Mouse (Mus musculus) lung, postnatal 0 days (tissue): Measurements from ENCODE around the gene Xcr1. TPM values are rescaled to one million over a fixed set of nuclear protein-coding genes. Genes with fewer than 3 reads are reported as not detected.

Experiments
- ATAC-seq: fragments of 200-750 bp; cut with Nextera tagmentation; 2 replicates; pipeline ENCODE4 v1.8.0; 2017; ENCODE audit warnings: moderate library complexity
- DNase-seq: peaks from one replicate; pipeline ENCODE4 v3.0.0-alpha.2; 2016; ENCODE audit warnings: low spot score
- H3K27ac ChIP-seq: fragments of 300-500 bp; sonication (generic); 2 replicates; pipeline ENCODE4 v1.5.1; 2014; ENCODE audit warnings: antibody characterized with exemption, mild to moderate bottlenecking, low read length, mixed read lengths
- H3K27me3 ChIP-seq: fragments of 300-500 bp; sonication (generic); replicated peaks from 2 replicates; pipeline ENCODE4 v1.6.1; 2014; ENCODE audit warnings: low read length, mixed read lengths; ENCODE audit not compliant: insufficient read depth
- H3K36me3 ChIP-seq: fragments of 300-500 bp; sonication (generic); 2 replicates; pipeline ENCODE4 v1.6.1; 2014; ENCODE audit warnings: low read length, mixed read lengths; ENCODE audit not compliant: insufficient read depth
- H3K4me1 ChIP-seq: fragments of 300-500 bp; sonication (generic); 2 replicates; pipeline ENCODE4 v1.6.1; 2014; ENCODE audit warnings: antibody characterized with exemption, low read depth, low read length, mixed read lengths; ENCODE audit not compliant: insufficient read depth
- H3K4me2 ChIP-seq: fragments of 300-500 bp; sonication (generic); replicated peaks from 2 replicates; pipeline ENCODE4 v1.6.1; 2014; ENCODE audit warnings: low read depth, mild to moderate bottlenecking, low read length, moderate library complexity, mixed read lengths
- H3K4me3 ChIP-seq: fragments of 300-500 bp; sonication (generic); 2 replicates; pipeline ENCODE4 v1.5.1; 2014; ENCODE audit warnings: low read depth, low read length
- H3K9ac ChIP-seq: fragments of 300-500 bp; sonication (generic); replicated peaks from 2 replicates; pipeline ENCODE4 v1.6.1; 2014; ENCODE audit warnings: low read depth, mild to moderate bottlenecking
- H3K9me3 ChIP-seq: fragments of 300-500 bp; sonication (generic); 2 replicates; pipeline ENCODE4 v1.6.1; 2016; ENCODE audit warnings: low read length, mixed read lengths
- CTCF ChIP-seq: IDR thresholded peaks from 2 replicates; pipeline ENCODE4 v1.5.1; 2016; ENCODE audit warnings: antibody characterized with exemption, mild to moderate bottlenecking
- EP300 ChIP-seq: IDR thresholded peaks from 2 replicates; pipeline ENCODE4 v1.6.1; 2016; ENCODE audit warnings: antibody characterized with exemption, mild to moderate bottlenecking, control low read depth
- WGBS: fragments of 180-500 bp; shearing (Covaris S2); extraction: QIAGEN DNeasy Blood & Tissue Kit; methylation state at CpG from one replicate; pipeline ENCODE4 v1.1.7; 2014; 5-methylcytosine and 5-hydroxymethylcytosine counted together
- polyA plus RNA-seq: library from polyadenylated mRNA; unstranded; fragments of >200 nt; fragmentation: Nextera tagmentation; extraction: Ambion mirVana; gene quantifications from 2 replicates; pipeline ENCODE4 v1.2.1, GENCODE M21; 2015

Gene Xcr1
- polyA plus RNA-seq, 1 experiment from 2014 or later = 0.06 TPM

- DNase-seq (no peak), ATAC-seq (no peak)
- H3K27ac ChIP-seq = no peak overlapping the region
- peaks cover 43% of the 10 kb centered on the region for H3K36me3 ChIP-seq
- no peak for TF ChIP-seq CTCF
- no peak for TF ChIP-seq EP300
- WGBS = 84% methylated on average over 2 of the region's 2 CpGs
- no peaks in the 10 kb centered on the region for H3K4me1 ChIP-seq
- no peak overlapping the region for H3K4me3 ChIP-seq
- no peak overlapping the region for H3K4me2 ChIP-seq
- no peaks in the 10 kb centered on the region for H3K27me3 ChIP-seq
- no peaks in the 10 kb centered on the region for H3K9me3 ChIP-seq
- no peak overlapping the region for H3K9ac ChIP-seq
These were observed 43.2 kb downstream of the Xcr1 start for GRCm38 (mm10) chr9:123818601-123819000.

- ATAC-seq (no peak), DNase-seq (no peak)
- WGBS = 48% methylated on average over 1 of the region's 1 CpGs
- no peak overlapping the region for H3K4me2 ChIP-seq
- H3K27ac ChIP-seq = no peak overlapping the region
- peaks cover 36% of the 10 kb centered on the region for H3K36me3 ChIP-seq
- H3K9ac ChIP-seq = no peak overlapping the region
- no peak overlapping the region for H3K4me3 ChIP-seq
- no peaks in the 10 kb centered on the region for H3K4me1 ChIP-seq
- H3K27me3 ChIP-seq = no peaks in the 10 kb centered on the region
- no peaks in the 10 kb centered on the region for H3K9me3 ChIP-seq
- TF ChIP-seq CTCF (no peak), EP300 (no peak)
These were observed 45.8 kb downstream of the Xcr1 start for GRCm38 (mm10) chr9:123815996-123816395.

GRCm38 (mm10) chr9:123815444-123815843 is 46.4 kb downstream of the Xcr1 start:
- WGBS = 79% methylated on average over 3 of the region's 3 CpGs
- ATAC-seq (no peak), DNase-seq (peak; percentile 28)
- Histone ChIP-seq H3K4me1 (no peaks in the 10 kb centered on the region), H3K27ac (no peak overlapping the region), H3K9me3 (no peaks in the 10 kb centered on the region), H3K4me2 (no peak overlapping the region), H3K9ac (no peak overlapping the region), H3K4me3 (no peak overlapping the region), H3K27me3 (no peaks in the 10 kb centered on the region), H3K36me3 (peaks cover 41% of the 10 kb centered on the region)
- TF ChIP-seq CTCF = no peak
- no peak for TF ChIP-seq EP300

- Histone ChIP-seq H3K27me3 (no peaks in the 10 kb centered on the region), H3K9me3 (no peaks in the 10 kb centered on the region), H3K9ac (no peak overlapping the region), H3K4me2 (no peak overlapping the region), H3K27ac (no peak overlapping the region), H3K4me3 (no peak overlapping the region), H3K4me1 (no peaks in the 10 kb centered on the region), H3K36me3 (peaks cover 46% of the 10 kb centered on the region)
- ATAC-seq (no peak), DNase-seq (no peak)
- TF ChIP-seq EP300 = no peak
- TF ChIP-seq CTCF = no peak
- 75% methylated on average over 4 of the region's 4 CpGs for WGBS
These were observed 47.0 kb downstream of the Xcr1 start for GRCm38 (mm10) chr9:123814821-123815220.

DNA sequence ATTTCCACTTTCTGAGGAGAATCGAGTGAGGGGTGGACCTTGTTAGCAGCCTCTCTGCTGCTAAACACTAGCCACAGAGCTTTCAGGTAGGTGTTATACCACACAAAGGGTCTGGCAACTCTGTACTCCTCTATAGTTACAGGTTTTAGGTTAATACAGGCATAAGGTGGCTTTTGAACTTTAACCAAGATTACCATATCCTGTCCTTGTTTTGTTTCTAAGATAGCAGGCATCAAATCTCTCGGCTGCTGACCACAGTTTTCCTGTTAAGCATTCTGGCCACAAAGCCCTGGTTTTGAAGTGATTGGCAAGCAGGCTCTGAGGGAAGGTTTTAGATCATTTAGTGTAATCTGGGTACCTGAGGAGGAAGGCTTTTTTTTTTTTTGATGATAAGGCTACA is 47.5 kb downstream of the Xcr1 start:
- no peaks in the 10 kb centered on the region for H3K27me3 ChIP-seq
- no peaks in the 10 kb centered on the region for H3K9me3 ChIP-seq
- ATAC-seq = no peak
- no peak overlapping the region for H3K4me2 ChIP-seq
- no peak overlapping the region for H3K27ac ChIP-seq
- H3K36me3 ChIP-seq = peaks cover 47% of the 10 kb centered on the region
- WGBS = 91% methylated on average over 2 of the region's 2 CpGs
- no peak for TF ChIP-seq CTCF
- no peak for TF ChIP-seq EP300
- H3K9ac ChIP-seq = no peak overlapping the region
- no peaks in the 10 kb centered on the region for H3K4me1 ChIP-seq
- H3K4me3 ChIP-seq = no peak overlapping the region
- DNase-seq = no peak

GRCm38 (mm10) chr9:123811831-123812230 is 50.0 kb downstream of the Xcr1 start:
- Histone ChIP-seq H3K9me3 (no peaks in the 10 kb centered on the region), H3K27me3 (no peaks in the 10 kb centered on the region), H3K4me1 (no peaks in the 10 kb centered on the region), H3K4me3 (no peak overlapping the region), H3K9ac (no peak overlapping the region), H3K27ac (no peak overlapping the region), H3K36me3 (peaks cover 46% of the 10 kb centered on the region), H3K4me2 (no peak overlapping the region)
- WGBS = 89% methylated on average over 3 of the region's 3 CpGs
- DNase-seq = no peak
- ATAC-seq = no peak
- TF ChIP-seq EP300 (no peak), CTCF (no peak)

DNA sequence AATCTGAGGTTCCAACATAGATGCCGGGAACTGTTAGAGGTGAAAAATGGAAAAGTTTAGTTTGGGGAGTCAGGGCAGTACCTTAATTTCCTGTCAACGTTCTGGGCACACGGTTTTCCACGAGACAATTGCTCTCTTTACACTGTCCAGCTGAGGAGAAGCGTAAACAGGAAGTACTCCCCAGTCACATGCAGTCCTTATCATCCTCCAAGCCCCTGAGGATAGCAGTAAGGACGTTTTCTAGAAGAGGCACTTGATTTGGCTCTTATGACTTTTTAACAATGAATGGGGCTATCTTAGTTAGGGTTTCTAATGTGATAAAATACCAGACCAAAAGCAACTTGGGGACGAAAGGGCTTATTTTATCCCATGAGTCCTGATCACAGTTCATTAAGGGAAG is 53.2 kb downstream of the Xcr1 start:
- Histone ChIP-seq H3K4me2 (no peak overlapping the region), H3K36me3 (peaks cover 22% of the 10 kb centered on the region), H3K9me3 (no peaks in the 10 kb centered on the region), H3K9ac (no peak overlapping the region), H3K27ac (no peak overlapping the region), H3K4me1 (no peaks in the 10 kb centered on the region), H3K27me3 (no peaks in the 10 kb centered on the region), H3K4me3 (no peak overlapping the region)
- DNase-seq (no peak), ATAC-seq (no peak)
- no peak for TF ChIP-seq EP300
- TF ChIP-seq CTCF = no peak
- 33% methylated on average over 7 of the region's 7 CpGs for WGBS
